Mouse (Mus musculus) naive thymus-derived CD4-positive, alpha-beta T cell, adult 5 months (primary cell): ENCODE results near the gene Btd. TPM values are rescaled to one million over a fixed set of nuclear protein-coding genes. Genes with fewer than 3 reads are reported as not detected.

ENCODE experiments used
- polyA plus RNA-seq: library from polyadenylated mRNA; unstranded; fragments of 100-300 nt; shearing (Covaris generic); gene quantifications from one replicate; pipeline ENCODE4 v1.2.1, GENCODE M21; 2017

Btd gene
- polyA plus RNA-seq, result 16.4 TPM

GRCm38 (mm10) chr14:31640890-31641505, at the start of gene Btd, which contains the start of gene Hacl1:
Gene Btd, plus strand, starts transcription at chr14:31641028.
Gene Hacl1, minus strand, starts transcription at chr14:31641286.

GRCm38 (mm10) chr14:31591243-31591642, 49.6 kb upstream of the Btd start, which contains the start of gene Colq:
Gene Colq, minus strand, starts transcription at chr14:31591343.

GRCm38 (mm10) chr14:31640346-31640889, 410 bp upstream of the Btd start, which contains the start of gene Gm49387:
Gene Gm49387, minus strand, starts transcription at chr14:31640878.

Other genes starting within 250 kb of the Btd start
- 127 TPM for gene Sh3bp5, start 204.9 kb upstream of the Btd start, polyA plus RNA-seq
- 23.8 TPM for gene Eaf1, start 146.6 kb upstream of the Btd start, polyA plus RNA-seq
- gene Mettl6, start 146.0 kb upstream of the Btd start, polyA plus RNA-seq, result 42.8 TPM
- 1.8 TPM for gene Colq, start 49.7 kb upstream of the Btd start, polyA plus RNA-seq
- gene Gm49387, start 150 bp upstream of the Btd start, polyA plus RNA-seq, result not detected
- 11.5 TPM for gene Hacl1, start 258 bp downstream of the Btd start, polyA plus RNA-seq
- 20.1 TPM for gene Ankrd28, start 189.6 kb downstream of the Btd start, polyA plus RNA-seq